Mouse (Mus musculus) MEL-GATA-1-ER (cell line): ENCODE measurements around the gene Anp32b.

Experiments used
- DNase-seq: peaks from one replicate; pipeline ENCODE4 v3.0.0-alpha.2; 2012; ENCODE audit warnings: low read depth; ENCODE audit errors: extremely low read depth

Gene Anp32b

GRCm38 (mm10) chr4:46452855-46453719, 2.4 kb downstream of the Anp32b start:
- no peak for DNase-seq

GRCm38 (mm10) chr4:46454097-46454864, 3.6 kb downstream of the Anp32b start:
- DNase-seq = no peak

GRCm38 (mm10) chr4:46456762-46457161, 6.1 kb downstream of the Anp32b start:
- no peak for DNase-seq

GRCm38 (mm10) chr4:46457186-46457585, 6.5 kb downstream of the Anp32b start:
- DNase-seq = no peak

GRCm38 (mm10) chr4:46458411-46458810, 7.7 kb downstream of the Anp32b start:
- no peak for DNase-seq

- no peak for DNase-seq
These were observed 12.6 kb downstream of the Anp32b start for GRCm38 (mm10) chr4:46463130-46463830.

- no peak for DNase-seq
These were observed 15.0 kb downstream of the Anp32b start for GRCm38 (mm10) chr4:46465740-46466139.

GRCm38 (mm10) chr4:46475101-46475500, 24.4 kb downstream of the Anp32b start:
- DNase-seq = no peak

GRCm38 (mm10) chr4:46479081-46479480, 28.4 kb downstream of the Anp32b start:
- no peak for DNase-seq

GRCm38 (mm10) chr4:46485696-46486417, 35.2 kb downstream of the Anp32b start:
- peak; percentile 86 for DNase-seq

- DNase-seq = no peak
These were observed 36.6 kb downstream of the Anp32b start for GRCm38 (mm10) chr4:46487348-46487747.

- DNase-seq = peak; percentile 95
These were observed 38.6 kb downstream of the Anp32b start, which contains the start of gene Nans for GRCm38 (mm10) chr4:46489028-46489925. Nans (plus strand) TSS chr4:46489248.

- no peak for DNase-seq
These were observed 42.4 kb downstream of the Anp32b start for GRCm38 (mm10) chr4:46493071-46493470.

GRCm38 (mm10) chr4:46495543-46495942, 44.8 kb downstream of the Anp32b start:
- no peak for DNase-seq

- DNase-seq = peak; percentile 49
These were observed 46.7 kb downstream of the Anp32b start for GRCm38 (mm10) chr4:46497286-46497892.

- DNase-seq = no peak
These were observed 47.8 kb downstream of the Anp32b start for GRCm38 (mm10) chr4:46498511-46498910.

- no peak for DNase-seq
These were observed 48.3 kb downstream of the Anp32b start for GRCm38 (mm10) chr4:46498976-46499375.

- DNase-seq = no peak
These were observed 52.2 kb downstream of the Anp32b start for GRCm38 (mm10) chr4:46502606-46503502.

GRCm38 (mm10) chr4:46503881-46504280, 53.2 kb downstream of the Anp32b start:
- no peak for DNase-seq
